Mouse (Mus musculus) hindbrain, postnatal 0 days (tissue): ENCODE data around the gene Tnip2. TPM values are rescaled to one million over a fixed set of nuclear protein-coding genes. Genes with fewer than 3 reads are reported as not detected.
A peak's percentile ranks its signal among the peaks of the same experiment; 100 is the strongest.

Experiments
- ATAC-seq: fragments of 200-750 bp; cut with Nextera tagmentation; 2 replicates; pipeline ENCODE4 v1.8.0; 2017; ENCODE audit warnings: mild to moderate bottlenecking, moderate TSS enrichment, moderate library complexity
- DNase-seq: peaks from one replicate; pipeline ENCODE4 v3.0.0-alpha.2; 2015; ENCODE audit warnings: low spot score
- H3K27ac ChIP-seq: fragments of 300-500 bp; sonication (generic); 2 replicates; pipeline ENCODE4 v1.5.1; 2014; ENCODE audit warnings: mild to moderate bottlenecking
- H3K27me3 ChIP-seq: fragments of 300-500 bp; sonication (generic); 2 replicates; pipeline ENCODE4 v1.6.1; 2014; ENCODE audit warnings: low read length, mixed read lengths; ENCODE audit not compliant: insufficient read depth
- H3K36me3 ChIP-seq: fragments of 300-500 bp; sonication (generic); 2 replicates; pipeline ENCODE4 v1.6.1; 2014; ENCODE audit warnings: low read length, mixed read lengths; ENCODE audit not compliant: insufficient read depth
- H3K4me1 ChIP-seq: fragments of 300-500 bp; sonication (generic); 2 replicates; pipeline ENCODE4 v1.6.1; 2014; ENCODE audit warnings: antibody characterized with exemption, low read length, mixed read lengths; ENCODE audit not compliant: insufficient read depth
- H3K4me2 ChIP-seq: fragments of 300-500 bp; sonication (generic); 2 replicates; pipeline ENCODE4 v1.6.1; 2014; ENCODE audit warnings: low read depth, mild to moderate bottlenecking, low read length, moderate library complexity, mixed read lengths
- H3K4me3 ChIP-seq: fragments of 300-500 bp; sonication (generic); 2 replicates; pipeline ENCODE4 v1.5.1; 2014; ENCODE audit warnings: low read length
- H3K9ac ChIP-seq: fragments of 300-500 bp; sonication (generic); replicated peaks from 2 replicates; pipeline ENCODE4 v1.6.1; 2014; ENCODE audit warnings: mild to moderate bottlenecking, low read length, moderate library complexity, mixed read lengths
- H3K9me3 ChIP-seq: fragments of 300-500 bp; sonication (generic); 2 replicates; pipeline ENCODE4 v1.6.1; 2016; ENCODE audit warnings: low read length, mixed read lengths
- CTCF ChIP-seq: IDR thresholded peaks from 2 replicates; pipeline ENCODE4 v1.5.1; 2016; ENCODE audit warnings: antibody characterized with exemption, control low read depth, low read depth
- WGBS: fragments of 180-500 bp; shearing (Covaris S2); extraction: QIAGEN DNeasy Blood & Tissue Kit; methylation state at CpG from one replicate; pipeline ENCODE4 v1.1.7; 2014; 5-methylcytosine and 5-hydroxymethylcytosine counted together
- polyA plus RNA-seq: library from polyadenylated mRNA; unstranded; fragments of >200 nt; fragmentation: Nextera tagmentation; extraction: Ambion mirVana; gene quantifications from 2 replicates; pipeline ENCODE4 v1.2.1, GENCODE M21; 2015
- total RNA-seq: library from RNA; depleted of rRNA; stranded (reverse); fragments of >200 nt; gene quantifications from 2 replicates; pipeline ENCODE4 v1.2.3, GENCODE M21; 2014

Tnip2 gene
- total and polyA plus RNA-seq, 2 experiments from 2014 or later, result 12.8 to 14.5 TPM

GRCm38 (mm10) chr5:34525663-34526476, 12.1 kb upstream of the Tnip2 start, which contains the start of gene Sh3bp2:
Sh3bp2 (plus strand) TSS chr5:34525838.
- 4% methylated on average over 36 of the region's 38 CpGs for WGBS
- peaks cover 4% of the 10 kb centered on the region; the same call in 1 of the 2 replicates for H3K4me1 ChIP-seq
- peak within 1 kb of the TSS; percentile 85 for H3K4me2 ChIP-seq
- ATAC-seq (peak; percentile 88), DNase-seq (peak; percentile 80)
- peak within 1 kb of the TSS; percentile 51 for H3K4me3 ChIP-seq
- no peaks in the 10 kb centered on the region for H3K9me3 ChIP-seq
- H3K27me3 ChIP-seq, result no peaks in the 10 kb centered on the region
- H3K36me3 ChIP-seq, result no peaks in the 10 kb centered on the region
- peak within 1 kb of the TSS; percentile 49 for H3K9ac ChIP-seq
- no peak within 1 kb of the TSS for H3K27ac ChIP-seq
- TF ChIP-seq CTCF, result no peak; the same call in 1 of the 2 replicates

GRCm38 (mm10) chr5:34524511-34524910, 10.7 kb upstream of the Tnip2 start:
- Histone ChIP-seq H3K36me3 (no peaks in the 10 kb centered on the region), H3K27me3 (no peaks in the 10 kb centered on the region), H3K4me1 (peaks cover 4% of the 10 kb centered on the region; the same call in 1 of the 2 replicates), H3K9ac (no peak overlapping the region), H3K4me2 (no peak overlapping the region), H3K9me3 (no peaks in the 10 kb centered on the region), H3K4me3 (no peak overlapping the region), H3K27ac (no peak overlapping the region)
- ATAC-seq (no peak), DNase-seq (no peak)
- TF ChIP-seq CTCF, result no peak

DNA sequence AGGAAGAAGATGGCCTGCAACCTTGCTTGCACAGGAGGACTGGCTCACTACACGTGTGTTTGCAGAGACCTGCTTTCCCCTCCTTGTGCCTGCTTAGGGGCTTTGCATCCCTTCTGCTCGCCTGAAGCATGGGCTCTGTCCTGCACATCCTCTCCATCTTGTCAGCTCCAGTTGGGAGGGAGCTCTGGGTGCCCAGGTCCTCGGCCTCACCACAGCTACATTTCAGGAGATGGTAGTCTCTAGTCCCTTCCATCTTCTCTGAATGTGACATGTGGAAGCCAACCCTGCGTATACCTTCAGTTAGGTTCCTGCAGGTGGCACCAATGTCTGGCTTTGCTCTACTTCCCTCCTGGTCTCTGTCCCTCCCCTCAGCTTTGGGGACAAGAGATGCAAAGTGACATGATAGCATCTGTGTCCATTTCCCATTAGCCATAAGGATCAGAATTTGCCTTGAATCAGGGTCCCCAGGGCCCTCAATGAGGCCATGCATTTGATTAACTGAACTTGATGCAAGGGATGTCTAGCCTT, 10.2 kb upstream of the Tnip2 start:
- WGBS, result 55% methylated on average over 4 of the region's 4 CpGs
- H3K9me3 ChIP-seq, result no peaks in the 10 kb centered on the region

GRCm38 (mm10) chr5:34521337-34521736, 7.5 kb upstream of the Tnip2 start:
- Histone ChIP-seq H3K4me3 (no peak overlapping the region), H3K4me2 (no peak overlapping the region), H3K9ac (no peak overlapping the region), H3K27ac (no peak overlapping the region), H3K27me3 (no peaks in the 10 kb centered on the region), H3K4me1 (peaks cover 4% of the 10 kb centered on the region; the same call in 1 of the 2 replicates), H3K9me3 (no peaks in the 10 kb centered on the region), H3K36me3 (no peaks in the 10 kb centered on the region)
- DNase-seq (no peak), ATAC-seq (no peak)
- WGBS, result 81% methylated on average over 3 of the region's 3 CpGs
- TF ChIP-seq CTCF, result no peak

More for the DNA sequence above, 10.2 kb upstream of the Tnip2 start:
- ATAC-seq (no peak), DNase-seq (no peak)
- TF ChIP-seq CTCF, result peak; percentile 24; the same call in 1 of the 2 replicates
- Histone ChIP-seq H3K27me3 (no peaks in the 10 kb centered on the region), H3K4me2 (no peak overlapping the region), H3K4me1 (peaks cover 4% of the 10 kb centered on the region; the same call in 1 of the 2 replicates), H3K4me3 (no peak overlapping the region), H3K9ac (no peak overlapping the region), H3K27ac (no peak overlapping the region), H3K36me3 (no peaks in the 10 kb centered on the region)

GRCm38 (mm10) chr5:34520458-34521209, 6.8 kb upstream of the Tnip2 start:
- ATAC-seq (no peak), DNase-seq (no peak)
- no peaks in the 10 kb centered on the region for H3K36me3 ChIP-seq
- H3K27me3 ChIP-seq, result no peaks in the 10 kb centered on the region
- H3K4me1 ChIP-seq, result peaks cover under 1% of the 10 kb centered on the region; the same call in 1 of the 2 replicates
- H3K4me3 ChIP-seq, result no peak overlapping the region
- no peak overlapping the region for H3K9ac ChIP-seq
- WGBS, result 71% methylated on average over 11 of the region's 11 CpGs
- no peak overlapping the region for H3K27ac ChIP-seq
- no peaks in the 10 kb centered on the region for H3K9me3 ChIP-seq
- H3K4me2 ChIP-seq, result no peak overlapping the region
- no peak for TF ChIP-seq CTCF

- no peak for DNase-seq
- Histone ChIP-seq H3K27me3 (no peaks in the 10 kb centered on the region), H3K4me2 (no peak overlapping the region), H3K4me1 (no peaks in the 10 kb centered on the region), H3K9ac (no peak overlapping the region), H3K9me3 (no peaks in the 10 kb centered on the region), H3K36me3 (no peaks in the 10 kb centered on the region), H3K4me3 (no peak overlapping the region), H3K27ac (no peak overlapping the region)
- TF ChIP-seq CTCF, result no peak
- 85% methylated on average over 9 of the region's 9 CpGs for WGBS
- ATAC-seq, result no peak
Measured at GRCm38 (mm10) chr5:34519389-34519910, 5.7 kb upstream of the Tnip2 start.
